17 mouse cellular contexts compared by ENCODE assay signal in the genomic region with DNA sequence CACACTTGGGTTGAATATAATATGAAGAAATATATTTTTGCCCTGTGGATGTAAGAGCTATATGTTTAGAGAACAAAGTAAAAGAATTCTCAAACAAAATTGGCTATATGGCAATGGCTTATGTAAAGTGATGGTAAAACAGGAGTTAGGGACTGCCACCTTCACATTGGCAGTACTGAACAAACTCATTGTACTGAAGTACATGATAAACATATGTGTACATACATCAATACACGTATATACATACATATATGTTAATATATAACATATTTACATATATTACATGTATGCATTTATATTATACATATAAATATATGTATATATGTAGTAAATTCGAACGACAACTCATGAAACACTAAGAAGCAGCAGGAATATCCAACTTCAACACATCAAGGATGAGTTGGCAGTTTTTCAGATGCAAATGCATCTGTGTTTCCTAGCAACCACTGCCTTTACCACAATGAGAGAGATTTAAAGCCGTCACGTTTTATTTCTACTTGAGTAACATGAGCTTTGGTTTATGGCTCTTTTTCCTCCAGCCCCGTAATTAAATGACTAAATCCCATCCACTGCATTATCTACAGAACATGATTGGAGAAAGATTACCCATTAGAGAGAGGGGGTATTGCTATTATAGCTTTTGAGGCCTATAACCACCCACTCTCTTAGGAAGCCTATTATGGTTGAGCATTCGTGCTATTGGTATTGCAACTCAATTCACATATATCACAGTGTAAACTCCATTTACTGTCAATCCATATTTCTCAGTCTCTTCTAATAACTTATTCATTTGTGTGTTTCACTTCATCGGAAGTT.
A peak's percentile ranks its signal among the peaks of the same experiment; 100 is the strongest.
DNase-seq lines count a peak whose midpoint lies in the region; ATAC-seq and TF ChIP-seq lines count a peak whose summit lies in the region.
"Had no signal": no experiment of that assay in that cellular context is flagged by ENCODE, and none has a peak within 500 bp of the region (broad histone marks: within the 10 kb centered on the region; RNA-seq: fewer than 3 reads in every experiment).

No protein-coding gene starts in this region.

- peak; percentile 23 to 28 for DNase-seq in left cerebral cortex, adult 9 months (ENCODE audit: low spot score in 2 of 2)
- no peak for DNase-seq in left cerebral cortex, postnatal 36 days (ENCODE audit: low spot score in 2 of 2)
- peak; percentile 3 for DNase-seq in embryo, embryonic 11.5 days (ENCODE audit: low read depth, low spot score)
- peak; percentile 78 for DNase-seq in forebrain, postnatal 0 days
- peak; percentile 71 for DNase-seq in midbrain, postnatal 0 days (ENCODE audit: low spot score)
- no peak for DNase-seq in kidney, adult 8-10 months
- no peak for DNase-seq in cerebellum, postnatal 4 days (ENCODE audit: low spot score in 2 of 2)
- DNase-seq: adrenal gland, postnatal 10 days; heart, adult 11 months; heart, postnatal 14 days; kidney, adult 11 months; lung, postnatal 36 days had no signal

- WGBS in forebrain, postnatal 0 days: 29% methylated on average over 8 of the region's 8 CpGs
- 29% methylated on average over 8 of the region's 8 CpGs for WGBS in midbrain, postnatal 0 days

- H3K9me3 ChIP-seq in forebrain, postnatal 0 days (ENCODE audit: low read length): no peaks in the 10 kb centered on the region
- no peaks in the 10 kb centered on the region for H3K9me3 ChIP-seq in midbrain, postnatal 0 days (ENCODE audit: low read length)
- H3K9me3 ChIP-seq: embryonic facial prominence, embryonic 12.5 days; limb, embryonic 10.5 days; liver, embryonic 15.5 days had no signal

- ATAC-seq in forebrain, postnatal 0 days: peak; percentile 92
- peak; percentile 78 for ATAC-seq in midbrain, postnatal 0 days (ENCODE audit: low FRiP score)

- peaks cover 5% of the 10 kb centered on the region; the same call in 1 of the 2 replicates for H3K4me1 ChIP-seq in forebrain, postnatal 0 days (ENCODE audit: insufficient read depth)
- H3K4me1 ChIP-seq in midbrain, postnatal 0 days (ENCODE audit: insufficient read depth, low read length): peaks cover 7% of the 10 kb centered on the region; the same call in 1 of the 2 replicates
- H3K4me1 ChIP-seq: embryonic facial prominence, embryonic 12.5 days; limb, embryonic 10.5 days; liver, embryonic 15.5 days had no signal

- H3K27ac ChIP-seq in forebrain, postnatal 0 days (ENCODE audit: low read depth, low read length): no peak overlapping the region
- H3K27ac ChIP-seq in midbrain, postnatal 0 days (ENCODE audit: low read depth, low read length): no peak overlapping the region
- H3K27ac ChIP-seq: embryonic facial prominence, embryonic 12.5 days; limb, embryonic 10.5 days; liver, embryonic 15.5 days had no signal

- intact Hi-C loops in left cerebral cortex, postnatal 36 days (cut with DNase I): no loop called here

- no peaks in the 10 kb centered on the region for H3K36me3 ChIP-seq in forebrain, postnatal 0 days (ENCODE audit: insufficient read depth)
- H3K36me3 ChIP-seq in midbrain, postnatal 0 days (ENCODE audit: insufficient read depth, low read length): no peaks in the 10 kb centered on the region
- H3K36me3 ChIP-seq: embryonic facial prominence, embryonic 12.5 days; limb, embryonic 10.5 days; liver, embryonic 15.5 days had no signal

- TF ChIP-seq CTCF in forebrain, postnatal 0 days (IDR thresholded peaks at IDR 0.05; ENCODE audit: low read depth): no peak
- no peak for TF ChIP-seq CTCF in midbrain, postnatal 0 days (IDR thresholded peaks at IDR 0.05)

- no peak overlapping the region for H3K9ac ChIP-seq in forebrain, postnatal 0 days
- H3K9ac ChIP-seq in midbrain, postnatal 0 days (replicated peaks; ENCODE audit: low read length, poor library complexity, severe bottlenecking): no peak overlapping the region
- H3K9ac ChIP-seq: embryonic facial prominence, embryonic 12.5 days; liver, embryonic 15.5 days had no signal

- H3K4me3 ChIP-seq in forebrain, postnatal 0 days (ENCODE audit: low read depth, low read length): no peak overlapping the region
- H3K4me3 ChIP-seq in midbrain, postnatal 0 days (ENCODE audit: low read depth, low read length): no peak overlapping the region
- H3K4me3 ChIP-seq: embryonic facial prominence, embryonic 12.5 days; limb, embryonic 10.5 days; liver, embryonic 15.5 days; myocyte had no signal

- H3K27me3 ChIP-seq in forebrain, postnatal 0 days (ENCODE audit: insufficient read depth, low read length): no peaks in the 10 kb centered on the region
- H3K27me3 ChIP-seq in midbrain, postnatal 0 days (ENCODE audit: insufficient read depth, low read length): no peaks in the 10 kb centered on the region
- H3K27me3 ChIP-seq: CH12.LX; embryonic facial prominence, embryonic 12.5 days; liver, embryonic 15.5 days had no signal

- H3K4me2 ChIP-seq in forebrain, postnatal 0 days (ENCODE audit: low read depth): no peak overlapping the region
- H3K4me2 ChIP-seq in midbrain, postnatal 0 days (ENCODE audit: low read depth, low read length, poor library complexity, severe bottlenecking): no peak overlapping the region
- H3K4me2 ChIP-seq: embryonic facial prominence, embryonic 12.5 days; liver, embryonic 15.5 days had no signal

Comparison
In these comparisons a context has a peak if more than half of its experiments do, and no peak if none do; other contexts are left out.
1. DNase-seq: peak in left cerebral cortex, adult 9 months (2 of 2), embryo, embryonic 11.5 days (single experiment), forebrain, postnatal 0 days (single experiment) and midbrain, postnatal 0 days (single experiment); none in left cerebral cortex, postnatal 36 days (0 of 2), kidney, adult 8-10 months (0 of 2) and cerebellum, postnatal 4 days (0 of 2).